Mouse (Mus musculus): Measurements from ENCODE around the gene Litaf. TPM values are rescaled to one million over a fixed set of nuclear protein-coding genes. Genes with fewer than 3 reads are reported as not detected.

Litaf gene
- total and polyA plus RNA-seq, 3 experiments, result 97.5 to 178 (median 154) TPM

DNA sequence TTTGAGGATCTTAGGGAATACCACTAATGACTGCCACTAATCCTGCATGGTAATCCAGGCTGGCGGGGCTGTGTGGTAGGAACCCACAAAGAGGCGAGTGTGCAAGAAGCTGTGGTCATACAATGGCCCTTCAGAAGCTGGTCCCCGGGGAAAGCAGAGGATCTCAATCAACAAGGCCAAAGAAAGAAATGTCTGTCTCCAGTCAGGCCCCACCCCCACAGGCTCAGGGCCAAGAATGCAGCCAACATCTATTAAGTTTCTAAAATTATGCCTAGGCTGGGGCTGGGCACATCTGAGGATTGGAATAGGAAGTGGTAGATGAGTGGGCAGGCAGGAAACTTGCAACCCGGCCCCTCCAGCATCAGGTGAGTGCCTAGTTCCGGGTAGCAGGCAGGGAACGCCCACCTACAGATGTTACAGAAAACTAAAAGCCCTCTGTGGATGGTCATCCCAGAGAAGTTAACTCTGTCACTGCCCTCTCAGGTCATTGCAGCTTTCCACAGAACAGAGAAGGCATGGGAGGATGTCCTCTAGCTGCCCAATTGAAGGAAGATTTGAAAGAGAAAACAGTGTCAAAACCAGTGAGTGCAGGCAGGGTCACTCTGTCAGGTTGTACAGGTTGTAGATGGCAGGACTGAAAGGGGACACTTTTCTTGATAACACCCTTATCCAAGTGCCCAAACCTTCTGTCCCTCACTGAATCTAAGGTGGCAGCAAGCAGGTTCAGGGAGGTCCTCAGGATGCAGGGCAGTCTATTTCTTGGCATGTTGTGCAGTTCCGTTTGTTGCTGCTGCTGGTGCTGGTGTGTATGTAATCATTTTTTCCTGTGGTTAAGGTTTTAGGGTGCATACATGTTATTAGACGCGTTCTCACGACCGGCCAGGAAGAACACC lies 53.1 kb downstream of the Litaf start:
- in situ Hi-C loops (cut with MboI; ENCODE audit: low pct_ligation_motif_present, low pct_unique_long_range_greater_than_20kb, low sequenced_read_pairs) (no loop called here), dilution Hi-C loops (cut with MboI; ENCODE audit: extremely low pct_ligation_motif_present, extremely low pct_unique_long_range_greater_than_20kb, low sequenced_read_pairs) (no loop called here)
- Histone ChIP-seq H3K9me3 (replicated peaks; ENCODE audit: low read length) (no peaks in the 10 kb centered on the region), H3K79me2 (replicated peaks; ENCODE audit: control insufficient read depth, extremely low read depth, insufficient read depth, poor library complexity, severe bottlenecking) (no peaks in the 10 kb centered on the region), H3K27ac (ENCODE audit: insufficient read depth, low read depth) (peak overlapping the region; percentile 98), H3K9ac (ENCODE audit: insufficient read depth, low read depth) (peak overlapping the region; percentile 70), H3K27me3 (replicated peaks) (no peaks in the 10 kb centered on the region), H3K4me3 (replicated peaks in 1 of 3; ENCODE audit: low read depth in 2 of 3, low read length in 2 of 3, poor library complexity in 1 of 3) (peak overlapping the region; percentile 3 to 50 (median 40)), H3K4me1 (ENCODE audit: control insufficient read depth in 1 of 2, insufficient read depth in 2 of 2) (peaks cover 40 to 87% of the 10 kb centered on the region in 2 experiments), H3K36me3 (replicated peaks in 1 of 2; ENCODE audit: control insufficient read depth in 1 of 2, insufficient read depth in 1 of 2, low read length in 1 of 2) (no peaks in the 10 kb centered on the region), H3K4me2 (ENCODE audit: insufficient read depth, low read depth, poor library complexity, severe bottlenecking) (peak overlapping the region; percentile 69)
- TF ChIP-seq E2F4 (IDR thresholded peaks at IDR 0.05; ENCODE audit: insufficient replicate concordance, low read depth, low read length) (no peak), PAX5 (IDR thresholded peaks at IDR 0.05; ENCODE audit: low read length) (no peak), SMC3 (IDR thresholded peaks at IDR 0.05; ENCODE audit: low read depth, low read length) (peak; percentile 20), CHD2 (IDR thresholded peaks at IDR 0.05; ENCODE audit: low read length) (peak; percentile 91), ELF1 (IDR thresholded peaks at IDR 0.05; ENCODE audit: low read depth, low read length) (peak; percentile 98), JUN (IDR thresholded peaks at IDR 0.05; ENCODE audit: insufficient read depth, low read depth, low read length) (peak; percentile 43; the same call in 1 of the 2 replicates), USF1 (IDR thresholded peaks at IDR 0.05; ENCODE audit: low read depth, low read length) (peak; percentile 36; the same call in 1 of the 2 replicates), EP300 (IDR thresholded peaks at IDR 0.05; ENCODE audit: low read length) (peak; percentile 76), ZKSCAN1 (IDR thresholded peaks at IDR 0.05; ENCODE audit: borderline replicate concordance, low read depth, low read length) (no peak), TCF12 (IDR thresholded peaks at IDR 0.05; ENCODE audit: low read depth, low read length) (peak; percentile 96), UBTF (IDR thresholded peaks at IDR 0.05; ENCODE audit: low read depth, low read length) (no peak), SIN3A (IDR thresholded peaks at IDR 0.05; ENCODE audit: low read length) (peak; percentile 83), ZC3H11A (IDR thresholded peaks at IDR 0.05; ENCODE audit: low read depth, low read length) (no peak), POLR2AphosphoS2 (IDR thresholded peaks at IDR 0.05; ENCODE audit: low read depth, low read length) (no peak; the same call in 1 of the 2 replicates), GABPA (IDR thresholded peaks at IDR 0.05; ENCODE audit: insufficient replicate concordance, low read depth, low read length) (no peak), MAX (IDR thresholded peaks at IDR 0.05; ENCODE audit: low read length) (0 out of 2 replicates have a peak, but pooled peaks have one; percentile 28), MYC (IDR thresholded peaks at IDR 0.05; ENCODE audit: low read depth, low read length) (no peak), BHLHE40 (IDR thresholded peaks at IDR 0.05; ENCODE audit: low read depth, low read length) (peak; percentile 90), RAD21 (IDR thresholded peaks at IDR 0.05; ENCODE audit: low read depth, low read length) (peak; percentile 7), CTCF (conservative IDR thresholded peaks at IDR 0.05 in 1 of 2, IDR thresholded peaks at IDR 0.05 in 1 of 2; ENCODE audit: low read depth in 2 of 2, low read length in 2 of 2) (no peak), ETS1 (conservative IDR thresholded peaks at IDR 0.05; ENCODE audit: low read depth, low read length) (peak; percentile 96), JUND (conservative IDR thresholded peaks at IDR 0.05; ENCODE audit: low read depth, low read length) (peak; percentile 6; the same call in 1 of the 2 replicates), HCFC1 (IDR thresholded peaks at IDR 0.05; ENCODE audit: low read depth, low read length) (peak; percentile 69), NRF1 (IDR thresholded peaks at IDR 0.05; ENCODE audit: low read depth, low read length) (no peak; the same call in 1 of the 2 replicates), NELFE (IDR thresholded peaks at IDR 0.05; ENCODE audit: low read depth, low read length) (no peak), MAFK (IDR thresholded peaks at IDR 0.05; ENCODE audit: insufficient replicate concordance, low read length) (peak; percentile 60; the same call in 1 of the 2 replicates), ZMIZ1 (IDR thresholded peaks at IDR 0.05; ENCODE audit: low read depth, low read length) (peak; percentile 46; the same call in 1 of the 2 replicates), TBP (conservative IDR thresholded peaks at IDR 0.05; ENCODE audit: low read depth, low read length) (no peak), USF2 (conservative IDR thresholded peaks at IDR 0.05; ENCODE audit: low read depth, low read length) (no peak), RCOR1 (conservative IDR thresholded peaks at IDR 0.05; ENCODE audit: low read depth, low read length) (no peak; the same call in 1 of the 2 replicates), KAT2A (IDR thresholded peaks at IDR 0.05; ENCODE audit: insufficient replicate concordance, low read length) (0 out of 2 replicates have a peak, but pooled peaks have one; percentile 59), ZNF384 (IDR thresholded peaks at IDR 0.05; ENCODE audit: low read depth, low read length) (no peak), MEF2A (IDR thresholded peaks at IDR 0.05; ENCODE audit: borderline replicate concordance, low read depth, low read length) (peak; percentile 97), POLR2A (IDR thresholded peaks at IDR 0.05; ENCODE audit: low read depth, low read length) (peak; percentile 58), IRF4 (IDR thresholded peaks at IDR 0.05; ENCODE audit: low read depth, low read length) (peak; percentile 87), MAZ (IDR thresholded peaks at IDR 0.05; ENCODE audit: low read depth, low read length) (peak; percentile 75; the same call in 1 of the 2 replicates), MXI1 (IDR thresholded peaks at IDR 0.05; ENCODE audit: low read depth, low read length) (no peak; the same call in 1 of the 2 replicates), CHD1 (IDR thresholded peaks at IDR 0.05; ENCODE audit: low read depth, low read length) (no peak)
- peak; percentile 98 for DNase-seq (ENCODE audit: extremely low read depth)
